Comparison of ENCODE assay signal across 8 mouse cellular contexts in the genomic region with DNA sequence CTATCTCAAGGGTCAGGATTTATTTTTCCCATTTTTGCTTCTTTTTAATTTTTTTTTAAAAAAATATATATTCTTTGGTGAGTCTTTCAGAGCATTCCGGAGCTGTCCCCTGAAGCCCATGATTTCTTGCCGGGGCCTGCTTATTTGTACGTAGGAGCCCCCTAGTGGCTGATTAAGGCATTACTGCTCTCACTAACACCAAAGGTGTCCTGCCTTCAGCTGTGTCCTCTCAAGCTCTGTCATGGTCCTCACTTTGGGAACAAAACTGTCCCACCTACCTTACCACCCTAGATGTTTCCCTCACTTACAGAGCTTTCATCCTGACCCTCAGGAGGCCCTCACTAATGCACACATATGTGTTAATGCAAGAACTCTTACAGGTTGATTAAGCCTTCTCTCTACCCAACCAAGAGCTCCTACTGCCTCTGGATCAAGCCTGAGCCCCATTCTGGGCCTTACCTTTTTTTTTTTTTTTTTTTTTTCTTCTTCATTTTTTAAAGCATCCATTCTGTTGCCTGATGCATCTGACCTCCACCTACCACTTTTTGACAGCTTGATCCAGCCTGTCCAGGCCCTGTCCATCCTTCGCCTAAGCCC. TPM values are rescaled to one million over a fixed set of nuclear protein-coding genes. Genes with fewer than 3 reads are reported as not detected.
A peak's percentile ranks its signal among the peaks of the same experiment; 100 is the strongest.
DNase-seq lines count a peak whose midpoint lies in the region; ATAC-seq and TF ChIP-seq lines count a peak whose summit lies in the region.

No protein-coding gene starts in this region.

- TF ChIP-seq POLR2A in bone marrow macrophage, adult 2 months (IDR thresholded peaks at IDR 0.05; ENCODE audit: borderline replicate concordance, low read depth, low read length), result no peak

- WGBS in heart, embryonic 12.5 days, result 30% methylated on average over 4 of the region's 4 CpGs
- WGBS in kidney, postnatal 0 days, result 26% methylated on average over 4 of the region's 4 CpGs
- 25% methylated on average over 4 of the region's 4 CpGs for WGBS in liver, embryonic 12.5 days (ENCODE audit: insufficient replicate concordance)
- WGBS in stomach, embryonic 16.5 days, result 23% methylated on average over 4 of the region's 4 CpGs

- no peak overlapping the region for H3K4me2 ChIP-seq in heart, embryonic 12.5 days
- no peak overlapping the region for H3K4me2 ChIP-seq in kidney, postnatal 0 days (ENCODE audit: low read length)
- H3K4me2 ChIP-seq in liver, embryonic 12.5 days, result no peak overlapping the region
- H3K4me2 ChIP-seq in stomach, embryonic 16.5 days (ENCODE audit: low read depth, low read length), result no peak overlapping the region

- peak; percentile 79 for ATAC-seq in erythroblast, adult 5-6 weeks (replicated peaks; ENCODE audit: low FRiP score, poor library complexity, severe bottlenecking)
- peak; percentile 63; the same call in 1 of the 2 replicates for ATAC-seq in heart, embryonic 12.5 days (ENCODE audit: insufficient number of reproducible peaks, low FRiP score)
- ATAC-seq in kidney, postnatal 0 days (replicated peaks; ENCODE audit: low FRiP score, low read depth), result no peak
- peak; percentile 46; the same call in 1 of the 2 replicates for ATAC-seq in liver, embryonic 12.5 days
- peak; percentile 76; the same call in 1 of the 2 replicates for ATAC-seq in stomach, embryonic 16.5 days (ENCODE audit: insufficient read depth, low FRiP score)

- H3K4me3 ChIP-seq in bone marrow macrophage, adult 2 months (ENCODE audit: insufficient read depth, low read length), result no peak overlapping the region
- no peak overlapping the region for H3K4me3 ChIP-seq in heart, embryonic 12.5 days
- H3K4me3 ChIP-seq in kidney, postnatal 0 days (replicated peaks; ENCODE audit: low read depth, low read length), result no peak overlapping the region
- no peak overlapping the region for H3K4me3 ChIP-seq in liver, embryonic 12.5 days
- no peak overlapping the region for H3K4me3 ChIP-seq in stomach, embryonic 16.5 days (replicated peaks; ENCODE audit: low read length)

- peak; percentile 78 for TF ChIP-seq CTCF in bone marrow macrophage, adult 2 months (IDR thresholded peaks at IDR 0.05; ENCODE audit: low read depth, low read length)
- peak; percentile 89 for TF ChIP-seq CTCF in kidney, postnatal 0 days (IDR thresholded peaks at IDR 0.05; ENCODE audit: low read depth)

- no peaks in the 10 kb centered on the region for H3K36me3 ChIP-seq in heart, embryonic 12.5 days
- no peaks in the 10 kb centered on the region for H3K36me3 ChIP-seq in kidney, postnatal 0 days (ENCODE audit: insufficient read depth, low read length)
- H3K36me3 ChIP-seq in liver, embryonic 12.5 days, result no peaks in the 10 kb centered on the region
- no peaks in the 10 kb centered on the region for H3K36me3 ChIP-seq in stomach, embryonic 16.5 days (ENCODE audit: control insufficient read depth, insufficient read depth, low read length)

- peak; percentile 85 to 88 for DNase-seq in B cell, adult 2 months
- peak; percentile 93 for DNase-seq in kidney, postnatal 0 days (ENCODE audit: low spot score)
- DNase-seq in neural tube, embryonic 10.5 days (ENCODE audit: extremely low spot score, low spot score), result peak; percentile 85

- H3K27me3 ChIP-seq in heart, embryonic 12.5 days (replicated peaks), result no peaks in the 10 kb centered on the region
- H3K27me3 ChIP-seq in kidney, postnatal 0 days (ENCODE audit: insufficient read depth, low read length), result no peaks in the 10 kb centered on the region
- no peaks in the 10 kb centered on the region for H3K27me3 ChIP-seq in liver, embryonic 12.5 days (replicated peaks)
- no peaks in the 10 kb centered on the region for H3K27me3 ChIP-seq in stomach, embryonic 16.5 days (ENCODE audit: control insufficient read depth, insufficient read depth, low read length)

- H3K9me3 ChIP-seq in heart, embryonic 12.5 days (replicated peaks), result no peaks in the 10 kb centered on the region
- H3K9me3 ChIP-seq in kidney, postnatal 0 days (replicated peaks; ENCODE audit: low read length), result no peaks in the 10 kb centered on the region
- H3K9me3 ChIP-seq in liver, embryonic 12.5 days (replicated peaks), result no peaks in the 10 kb centered on the region
- H3K9me3 ChIP-seq in stomach, embryonic 16.5 days (replicated peaks; ENCODE audit: control insufficient read depth, low read length), result no peaks in the 10 kb centered on the region

- H3K9ac ChIP-seq in heart, embryonic 12.5 days, result no peak overlapping the region
- no peak overlapping the region for H3K9ac ChIP-seq in kidney, postnatal 0 days (ENCODE audit: low read depth, low read length)
- H3K9ac ChIP-seq in liver, embryonic 12.5 days, result no peak overlapping the region
- no peak overlapping the region for H3K9ac ChIP-seq in stomach, embryonic 16.5 days (ENCODE audit: low read length)

- H3K27ac ChIP-seq in bone marrow macrophage, adult 2 months (ENCODE audit: insufficient read depth, low read depth, low read length), result no peak overlapping the region
- no peak overlapping the region for H3K27ac ChIP-seq in heart, embryonic 12.5 days (ENCODE audit: poor library complexity, severe bottlenecking)
- no peak overlapping the region for H3K27ac ChIP-seq in kidney, postnatal 0 days
- H3K27ac ChIP-seq in liver, embryonic 12.5 days, result no peak overlapping the region
- no peak overlapping the region for H3K27ac ChIP-seq in stomach, embryonic 16.5 days (ENCODE audit: low read length)

- peaks cover 6% of the 10 kb centered on the region for H3K4me1 ChIP-seq in bone marrow macrophage, adult 2 months (ENCODE audit: control insufficient read depth, insufficient read depth, low read length)
- peaks cover 8% of the 10 kb centered on the region for H3K4me1 ChIP-seq in heart, embryonic 12.5 days (replicated peaks)
- no peaks in the 10 kb centered on the region for H3K4me1 ChIP-seq in kidney, postnatal 0 days (replicated peaks; ENCODE audit: insufficient read depth, low read length)
- H3K4me1 ChIP-seq in liver, embryonic 12.5 days, result peaks cover 6% of the 10 kb centered on the region; the same call in 1 of the 2 replicates
- peaks cover 6% of the 10 kb centered on the region; the same call in 1 of the 2 replicates for H3K4me1 ChIP-seq in stomach, embryonic 16.5 days (ENCODE audit: control insufficient read depth, insufficient read depth, low read length)

RNA-seq across cellular contexts. Expression of gene Slc27a3, which starts 16.2 kb away (rescaled TPM):
- 0.72 and 0.83 TPM in 2 replicates for polyA plus RNA-seq in bone marrow macrophage, adult 2 months (2012; ENCODE audit: insufficient read depth, insufficient read length, missing spikeins)
- total RNA-seq in erythroblast, adult 5-6 weeks (2015; ENCODE audit: low replicate concordance), result not detected in 2 replicates
- total RNA-seq in erythroblast, adult 5-6 weeks (2017; ENCODE audit: low replicate concordance), result 0.68 TPM in 1 of 2 replicates, not detected in the other
- polyA plus RNA-seq in heart, embryonic 12.5 days (2016; fragmentation: Nextera tagmentation; extraction: Ambion mirVana), result 9.9 and 10.3 TPM in 2 replicates
- 15.1 and 16.1 TPM in 2 replicates for polyA plus RNA-seq in kidney, postnatal 0 days (2015; fragmentation: Nextera tagmentation; extraction: Ambion mirVana)
- polyA plus RNA-seq in liver, embryonic 12.5 days (2016; fragmentation: Nextera tagmentation; extraction: Ambion mirVana), result 3.7 and 4.1 TPM in 2 replicates
- polyA plus RNA-seq in stomach, embryonic 16.5 days (2015; fragmentation: Nextera tagmentation; extraction: Ambion mirVana), result 10.1 TPM in 2 replicates

RNA-seq across cellular contexts. Expression of gene Ints3, which starts 59.9 kb away (rescaled TPM):
- polyA plus RNA-seq in bone marrow macrophage, adult 2 months (2012; ENCODE audit: insufficient read depth, insufficient read length, missing spikeins), result 18.9 and 20.4 TPM in 2 replicates
- total RNA-seq in erythroblast, adult 5-6 weeks (2015; ENCODE audit: low replicate concordance), result 6.0 and 6.9 TPM in 2 replicates
- 5.1 and 10.5 TPM in 2 replicates for total RNA-seq in erythroblast, adult 5-6 weeks (2017; ENCODE audit: low replicate concordance)
- 31.1 and 32.2 TPM in 2 replicates for polyA plus RNA-seq in heart, embryonic 12.5 days (2016; fragmentation: Nextera tagmentation; extraction: Ambion mirVana)
- polyA plus RNA-seq in kidney, postnatal 0 days (2015; fragmentation: Nextera tagmentation; extraction: Ambion mirVana), result 17.0 and 17.9 TPM in 2 replicates
- polyA plus RNA-seq in liver, embryonic 12.5 days (2016; fragmentation: Nextera tagmentation; extraction: Ambion mirVana), result 20.8 and 21.4 TPM in 2 replicates
- 22.4 and 23.0 TPM in 2 replicates for polyA plus RNA-seq in stomach, embryonic 16.5 days (2015; fragmentation: Nextera tagmentation; extraction: Ambion mirVana)
